Mouse (Mus musculus) megakaryocyte, embryonic 14.5 days (primary cell): ENCODE measurements around the gene Kctd11.

Experiments
- FLI1 ChIP-seq: IDR thresholded peaks from 2 replicates; pipeline ENCODE4 v1.6.1; 2012; ENCODE audit warnings: low read length, inconsistent platforms, mixed read lengths
- GATA1 ChIP-seq: IDR thresholded peaks from 3 replicates; pipeline ENCODE4 v1.6.1; 2012; ENCODE audit warnings: mixed read lengths, low read length, inconsistent platforms, borderline replicate concordance

GRCm38 (mm10) chr11:69833554-69833953 is 47.7 kb downstream of the Kctd11 start:
- TF ChIP-seq GATA1, result no peak
- TF ChIP-seq FLI1, result no peak
